10 mouse cellular contexts compared by ENCODE assay signal in genomic region chr14:24997786-24998509, GRCm38 (mm10).
DNase-seq lines count a peak whose midpoint lies in the region; ATAC-seq lines count a peak whose summit lies in the region.
"Had no signal": no experiment of that assay in that cellular context is flagged by ENCODE, and none has a peak within 500 bp of the region (broad histone marks: within the 10 kb centered on the region; RNA-seq: fewer than 3 reads in every experiment).

No protein-coding gene starts in this region.

- no peaks in the 10 kb centered on the region for H3K9me3 ChIP-seq in kidney, embryonic 15.5 days (replicated peaks)
- H3K9me3 ChIP-seq in forebrain, embryonic 12.5 days, result no peaks in the 10 kb centered on the region
- no peaks in the 10 kb centered on the region for H3K9me3 ChIP-seq in neural tube, embryonic 14.5 days (ENCODE audit: control insufficient read depth, low read length)
- H3K9me3 ChIP-seq: neural tube, embryonic 12.5 days had no signal

- H3K9ac ChIP-seq in kidney, embryonic 15.5 days, result no peak overlapping the region
- H3K9ac ChIP-seq in forebrain, embryonic 12.5 days, result no peak overlapping the region
- H3K9ac ChIP-seq in neural tube, embryonic 14.5 days (replicated peaks; ENCODE audit: low read depth, low read length), result no peak overlapping the region
- H3K9ac ChIP-seq: neural tube, embryonic 12.5 days had no signal

- ATAC-seq in kidney, embryonic 15.5 days (replicated peaks; ENCODE audit: low FRiP score), result peak; percentile 85
- peak; percentile 69 for ATAC-seq in forebrain, embryonic 12.5 days (ENCODE audit: low FRiP score)
- peak; percentile 36; the same call in 1 of the 2 replicates for ATAC-seq in neural tube, embryonic 14.5 days (ENCODE audit: low read depth)

- WGBS in kidney, embryonic 15.5 days, result 20% methylated on average over 14 of the region's 14 CpGs
- WGBS in forebrain, embryonic 12.5 days, result 30% methylated on average over 14 of the region's 14 CpGs
- WGBS in neural tube, embryonic 14.5 days, result 27% methylated on average over 14 of the region's 14 CpGs

- no peaks in the 10 kb centered on the region for H3K36me3 ChIP-seq in kidney, embryonic 15.5 days
- no peaks in the 10 kb centered on the region for H3K36me3 ChIP-seq in forebrain, embryonic 12.5 days (replicated peaks)
- H3K36me3 ChIP-seq in neural tube, embryonic 14.5 days (ENCODE audit: control insufficient read depth, insufficient read depth, low read length), result no peaks in the 10 kb centered on the region
- H3K36me3 ChIP-seq: neural tube, embryonic 12.5 days had no signal

- no peak overlapping the region for H3K4me2 ChIP-seq in kidney, embryonic 15.5 days
- no peak overlapping the region for H3K4me2 ChIP-seq in forebrain, embryonic 12.5 days
- no peak overlapping the region for H3K4me2 ChIP-seq in neural tube, embryonic 14.5 days (ENCODE audit: low read depth, low read length)
- H3K4me2 ChIP-seq: neural tube, embryonic 12.5 days had no signal

- no peak overlapping the region for H3K4me3 ChIP-seq in kidney, embryonic 15.5 days (replicated peaks)
- H3K4me3 ChIP-seq in forebrain, embryonic 12.5 days (replicated peaks), result no peak overlapping the region
- H3K4me3 ChIP-seq in neural tube, embryonic 14.5 days (ENCODE audit: low read depth, low read length), result no peak overlapping the region
- H3K4me3 ChIP-seq: neural tube, embryonic 12.5 days had no signal

- no peaks in the 10 kb centered on the region for H3K27me3 ChIP-seq in kidney, embryonic 15.5 days
- no peaks in the 10 kb centered on the region for H3K27me3 ChIP-seq in forebrain, embryonic 12.5 days
- H3K27me3 ChIP-seq in neural tube, embryonic 14.5 days (ENCODE audit: control insufficient read depth, insufficient read depth, low read length), result no peaks in the 10 kb centered on the region
- H3K27me3 ChIP-seq: neural tube, embryonic 12.5 days had no signal

- peak overlapping the region; percentile 73 for H3K27ac ChIP-seq in kidney, embryonic 15.5 days
- H3K27ac ChIP-seq in forebrain, embryonic 12.5 days, result peak overlapping the region; percentile 59
- no peak overlapping the region for H3K27ac ChIP-seq in neural tube, embryonic 14.5 days (ENCODE audit: low read depth, low read length)
- H3K27ac ChIP-seq: neural tube, embryonic 12.5 days had no signal

- DNase-seq in kidney, adult 8-10 months, result no peak
- DNase-seq in kidney, postnatal 14 days, result peak; percentile 14
- no peak for DNase-seq in cerebellum, postnatal 36 days
- DNase-seq in testis, postnatal 14 days (ENCODE audit: low spot score), result no peak
- DNase-seq in lung, postnatal 10 days, result no peak
- DNase-seq: cerebellum, postnatal 10 days had no signal

- H3K4me1 ChIP-seq in kidney, embryonic 15.5 days, result peaks cover 53% of the 10 kb centered on the region
- H3K4me1 ChIP-seq in forebrain, embryonic 12.5 days, result peaks cover 52% of the 10 kb centered on the region
- H3K4me1 ChIP-seq in neural tube, embryonic 14.5 days (ENCODE audit: control insufficient read depth, insufficient read depth, low read length), result peaks cover 28% of the 10 kb centered on the region; the same call in 1 of the 2 replicates
